Mouse (Mus musculus) CH12F3 (cell line): ENCODE data around the gene Nrl.

Experiments
- in situ Hi-C: fragments of 300-500 bp; cut with MboI; formaldehyde crosslinking; loops from 2 replicates; pipeline ENCODE4 v1.14.3; 2020; ENCODE audit warnings: low sequenced_read_pairs

The Nrl gene

GRCm38 (mm10) chr14:55490361-55491201, 34.2 kb downstream of the Nrl start, which contains the start of gene Carmil3:
Carmil3 (plus strand) TSS chr14:55490651.
- in situ Hi-C loops: no loop called here

GRCm38 (mm10) chr14:55486836-55487235, 37.9 kb downstream of the Nrl start:
- in situ Hi-C loops: no loop called here

- in situ Hi-C loops: no loop called here
Observed at GRCm38 (mm10) chr14:55484430-55485085, 40.2 kb downstream of the Nrl start.

- in situ Hi-C loops: no loop called here
Observed at GRCm38 (mm10) chr14:55479629-55480028, 45.2 kb downstream of the Nrl start.

GRCm38 (mm10) chr14:55478651-55479599, 45.9 kb downstream of the Nrl start, which contains the start of gene Dhrs4:
Dhrs4 (plus strand) TSS chr14:55478758.
- in situ Hi-C loops: no loop called here

- in situ Hi-C loops: no loop called here
Observed at GRCm38 (mm10) chr14:55477829-55478228, 47.0 kb downstream of the Nrl start.

GRCm38 (mm10) chr14:55477421-55477820, 47.4 kb downstream of the Nrl start:
- in situ Hi-C loops: no loop called here

GRCm38 (mm10) chr14:55475654-55476053, 49.1 kb downstream of the Nrl start:
- in situ Hi-C loops: no loop called here

GRCm38 (mm10) chr14:55470806-55471205, 54.0 kb downstream of the Nrl start:
- in situ Hi-C loops: no loop called here

GRCm38 (mm10) chr14:55469821-55470220, 55.0 kb downstream of the Nrl start:
- in situ Hi-C loops: no loop called here

GRCm38 (mm10) chr14:55469041-55469440, 55.7 kb downstream of the Nrl start:
- in situ Hi-C loops: no loop called here
